Mouse (Mus musculus) testis, adult 2 months (tissue): ENCODE measurements around the gene Tbata. TPM values are rescaled to one million over a fixed set of nuclear protein-coding genes. Genes with fewer than 3 reads are reported as not detected.

Experiments used
- H3K27ac ChIP-seq: fragments of 200-500 bp; 2 replicates; pipeline ENCODE4 v1.5.1; 2012; ENCODE audit warnings: low read depth, low read length; ENCODE audit not compliant: control insufficient read depth, insufficient read depth
- H3K27me3 ChIP-seq: fragments of 200-500 bp; 2 replicates; pipeline ENCODE4 v1.6.1; 2012; ENCODE audit warnings: mild to moderate bottlenecking, low read length, moderate library complexity; ENCODE audit not compliant: control insufficient read depth, insufficient read depth
- H3K36me3 ChIP-seq: fragments of 200-500 bp; 2 replicates; pipeline ENCODE4 v1.6.1; 2012; ENCODE audit warnings: mild to moderate bottlenecking, low read length; ENCODE audit not compliant: control insufficient read depth, insufficient read depth
- H3K4me1 ChIP-seq: fragments of 200-500 bp; 2 replicates; pipeline ENCODE4 v1.6.1; 2012; ENCODE audit warnings: low read length; ENCODE audit not compliant: control insufficient read depth, insufficient read depth
- H3K4me3 ChIP-seq: fragments of 200-500 bp; 2 replicates; pipeline ENCODE4 v1.5.1; 2012; ENCODE audit warnings: low read depth, mild to moderate bottlenecking, low read length, moderate library complexity, mixed read lengths; ENCODE audit not compliant: control insufficient read depth
- CTCF ChIP-seq: fragments of 200-500 bp; IDR thresholded peaks from 2 replicates; pipeline ENCODE4 v1.5.1; 2012; ENCODE audit warnings: low read depth, mild to moderate bottlenecking, inconsistent platforms, low read length, moderate library complexity; ENCODE audit not compliant: control insufficient read depth, insufficient read depth, insufficient replicate concordance
- POLR2A ChIP-seq: fragments of 200-500 bp; IDR thresholded peaks from 2 replicates; pipeline ENCODE4 v1.6.1; 2012; ENCODE audit warnings: low read depth, mild to moderate bottlenecking, inconsistent platforms, low read length, moderate library complexity; ENCODE audit not compliant: control insufficient read depth
- polyA plus RNA-seq: library from polyadenylated mRNA; depleted of rRNA; stranded (reverse); fragments of >200 nt; gene quantifications from 2 replicates; pipeline ENCODE4 v1.2.3, GENCODE M21; 2012

Tbata gene
- polyA plus RNA-seq, 1 experiment = 599 TPM

GRCm38 (mm10) chr10:61199566-61200213 lies 27.9 kb downstream of the Tbata start:
- no peaks in the 10 kb centered on the region for H3K36me3 ChIP-seq
- H3K4me3 ChIP-seq = no peak overlapping the region
- H3K27ac ChIP-seq = no peak overlapping the region
- peaks cover 2% of the 10 kb centered on the region; the same call in 1 of the 2 replicates for H3K4me1 ChIP-seq
- H3K27me3 ChIP-seq = no peaks in the 10 kb centered on the region
- TF ChIP-seq CTCF = peak; percentile 83
- no peak for TF ChIP-seq POLR2A

GRCm38 (mm10) chr10:61200232-61200820 lies 28.6 kb downstream of the Tbata start:
- TF ChIP-seq CTCF (no peak), POLR2A (no peak)
- H3K27me3 ChIP-seq = no peaks in the 10 kb centered on the region
- H3K4me1 ChIP-seq = peaks cover 2% of the 10 kb centered on the region; the same call in 1 of the 2 replicates
- no peak overlapping the region for H3K27ac ChIP-seq
- H3K4me3 ChIP-seq = no peak overlapping the region
- no peaks in the 10 kb centered on the region for H3K36me3 ChIP-seq

- no peak overlapping the region for H3K4me3 ChIP-seq
- H3K36me3 ChIP-seq = no peaks in the 10 kb centered on the region
- peaks cover 2% of the 10 kb centered on the region; the same call in 1 of the 2 replicates for H3K4me1 ChIP-seq
- H3K27me3 ChIP-seq = no peaks in the 10 kb centered on the region
- H3K27ac ChIP-seq = no peak overlapping the region
- TF ChIP-seq POLR2A (no peak), CTCF (no peak)
Observed at GRCm38 (mm10) chr10:61200998-61201397, 29.2 kb downstream of the Tbata start.

- Histone ChIP-seq H3K27ac (no peak overlapping the region), H3K36me3 (no peaks in the 10 kb centered on the region), H3K4me3 (no peak overlapping the region), H3K4me1 (peaks cover 2% of the 10 kb centered on the region; the same call in 1 of the 2 replicates), H3K27me3 (no peaks in the 10 kb centered on the region)
- no peak for TF ChIP-seq POLR2A
- no peak for TF ChIP-seq CTCF
Observed at GRCm38 (mm10) chr10:61201596-61202318, 30.0 kb downstream of the Tbata start.

GRCm38 (mm10) chr10:61203930-61204329 lies 32.2 kb downstream of the Tbata start:
- H3K27me3 ChIP-seq = no peaks in the 10 kb centered on the region
- no peak overlapping the region for H3K4me3 ChIP-seq
- no peak overlapping the region for H3K27ac ChIP-seq
- H3K4me1 ChIP-seq = peaks cover 2% of the 10 kb centered on the region; the same call in 1 of the 2 replicates
- H3K36me3 ChIP-seq = no peaks in the 10 kb centered on the region
- TF ChIP-seq CTCF (no peak), POLR2A (no peak)

GRCm38 (mm10) chr10:61208114-61208684 lies 36.4 kb downstream of the Tbata start:
- Histone ChIP-seq H3K27ac (no peak overlapping the region), H3K4me1 (peaks cover 6% of the 10 kb centered on the region), H3K36me3 (no peaks in the 10 kb centered on the region), H3K27me3 (no peaks in the 10 kb centered on the region), H3K4me3 (no peak overlapping the region)
- TF ChIP-seq CTCF (no peak), POLR2A (no peak)

- H3K27ac ChIP-seq = no peak overlapping the region
- no peak overlapping the region for H3K4me3 ChIP-seq
- no peaks in the 10 kb centered on the region for H3K36me3 ChIP-seq
- no peaks in the 10 kb centered on the region for H3K27me3 ChIP-seq
- no peak for TF ChIP-seq POLR2A
- no peak for TF ChIP-seq CTCF
- peaks cover 8% of the 10 kb centered on the region for H3K4me1 ChIP-seq
Observed at GRCm38 (mm10) chr10:61211105-61211504, 39.4 kb downstream of the Tbata start.
